ENCODE assay signal across 8 mouse cellular contexts in genomic region chr5:52476826-52477225, GRCm38 (mm10). TPM values are rescaled to one million over a fixed set of nuclear protein-coding genes. Genes with fewer than 3 reads are reported as not detected.
DNase-seq lines count a peak whose midpoint lies in the region; ATAC-seq and TF ChIP-seq lines count a peak whose summit lies in the region.

No protein-coding gene starts in this region.

- no peaks in the 10 kb centered on the region for H3K36me3 ChIP-seq in lung, embryonic 16.5 days (ENCODE audit: control insufficient read depth, insufficient read depth, low read length)
- no peaks in the 10 kb centered on the region for H3K36me3 ChIP-seq in heart, embryonic 13.5 days
- no peaks in the 10 kb centered on the region for H3K36me3 ChIP-seq in limb, embryonic 14.5 days (ENCODE audit: control insufficient read depth, insufficient read depth, low read length)
- no peaks in the 10 kb centered on the region for H3K36me3 ChIP-seq in stomach, embryonic 16.5 days (ENCODE audit: control insufficient read depth, insufficient read depth, low read length)

- H3K9me3 ChIP-seq in lung, embryonic 16.5 days (ENCODE audit: control insufficient read depth, low read length): no peaks in the 10 kb centered on the region
- peaks cover 13% of the 10 kb centered on the region for H3K9me3 ChIP-seq in heart, embryonic 13.5 days
- no peaks in the 10 kb centered on the region for H3K9me3 ChIP-seq in limb, embryonic 14.5 days (ENCODE audit: control insufficient read depth, low read length)
- H3K9me3 ChIP-seq in stomach, embryonic 16.5 days (replicated peaks; ENCODE audit: control insufficient read depth, low read length): no peaks in the 10 kb centered on the region

- TF ChIP-seq CTCF in lung, adult 2 months (IDR thresholded peaks at IDR 0.05; ENCODE audit: insufficient read depth, low read length): no peak

- whole genome bisulfite sequencing in lung, embryonic 16.5 days: 6% methylated on average over 7 of the region's 7 CpGs
- WGBS in lung, adult 2 months: 15% methylated on average over 7 of the region's 7 CpGs
- WGBS in heart, embryonic 13.5 days: 8% methylated on average over 7 of the region's 7 CpGs
- WGBS in limb, embryonic 14.5 days: 11% methylated on average over 7 of the region's 7 CpGs
- 5% methylated on average over 7 of the region's 7 CpGs for WGBS in stomach, embryonic 16.5 days

- H3K4me3 ChIP-seq in lung, embryonic 16.5 days (ENCODE audit: low read length): peak overlapping the region; percentile 45
- H3K4me3 ChIP-seq in lung, adult 2 months (replicated peaks; ENCODE audit: extremely low read depth, low read depth, low read length): no peak overlapping the region
- H3K4me3 ChIP-seq in heart, embryonic 13.5 days: peak overlapping the region; percentile 50
- H3K4me3 ChIP-seq in limb, embryonic 14.5 days (replicated peaks; ENCODE audit: low read length): peak overlapping the region; percentile 48
- H3K4me3 ChIP-seq in stomach, embryonic 16.5 days (replicated peaks; ENCODE audit: low read length): peak overlapping the region; percentile 50

- no peak for DNase-seq in lung, adult 2 months
- DNase-seq in limb, embryonic 14.5 days (ENCODE audit: low spot score): no peak
- no peak for DNase-seq in adrenal gland, postnatal 10 days
- DNase-seq in urinary bladder, postnatal 25 days (ENCODE audit: low spot score): no peak
- no peak for DNase-seq in frontal cortex, postnatal 25 days (ENCODE audit: low spot score in 2 of 2)

- H3K4me2 ChIP-seq in lung, embryonic 16.5 days (ENCODE audit: low read depth, low read length): peak overlapping the region; percentile 72
- peak overlapping the region; percentile 73 for H3K4me2 ChIP-seq in heart, embryonic 13.5 days
- H3K4me2 ChIP-seq in limb, embryonic 14.5 days (replicated peaks; ENCODE audit: low read depth, low read length, severe bottlenecking): peak overlapping the region; percentile 75
- H3K4me2 ChIP-seq in stomach, embryonic 16.5 days (ENCODE audit: low read depth, low read length): peak overlapping the region; percentile 76

- ATAC-seq in lung, embryonic 16.5 days (ENCODE audit: low read depth): no peak
- no peak for ATAC-seq in heart, embryonic 13.5 days (ENCODE audit: extremely low read depth, insufficient number of reproducible peaks, low FRiP score, low TSS enrichment)
- ATAC-seq in limb, embryonic 14.5 days (ENCODE audit: low FRiP score, low read depth): no peak
- no peak for ATAC-seq in stomach, embryonic 16.5 days (ENCODE audit: insufficient read depth, low FRiP score)

- no peaks in the 10 kb centered on the region for H3K27me3 ChIP-seq in lung, embryonic 16.5 days (ENCODE audit: control insufficient read depth, insufficient read depth, low read depth, low read length)
- 0 out of 2 replicates have a peak, but pooled peaks cover 3% of the 10 kb centered on the region for H3K27me3 ChIP-seq in heart, embryonic 13.5 days (replicated peaks)
- H3K27me3 ChIP-seq in limb, embryonic 14.5 days (ENCODE audit: control insufficient read depth, insufficient read depth, low read length): no peaks in the 10 kb centered on the region
- no peaks in the 10 kb centered on the region for H3K27me3 ChIP-seq in stomach, embryonic 16.5 days (ENCODE audit: control insufficient read depth, insufficient read depth, low read length)

- no peak for TF ChIP-seq POLR2A in lung, adult 2 months (IDR thresholded peaks at IDR 0.05; ENCODE audit: borderline replicate concordance, extremely low read depth, low read depth, low read length)
- no peak for TF ChIP-seq POLR2A in limb, embryonic 14.5 days (IDR thresholded peaks at IDR 0.05; ENCODE audit: borderline replicate concordance, extremely low read depth, insufficient read depth, insufficient read length)

- H3K9ac ChIP-seq in lung, embryonic 16.5 days (ENCODE audit: low read length): peak overlapping the region; percentile 48
- H3K9ac ChIP-seq in heart, embryonic 13.5 days: peak overlapping the region; percentile 77
- peak overlapping the region; percentile 61 for H3K9ac ChIP-seq in limb, embryonic 14.5 days (ENCODE audit: low read depth, low read length, severe bottlenecking)
- peak overlapping the region; percentile 77 for H3K9ac ChIP-seq in stomach, embryonic 16.5 days (ENCODE audit: low read length)

- H3K4me1 ChIP-seq in lung, embryonic 16.5 days (replicated peaks; ENCODE audit: control insufficient read depth, insufficient read depth, low read length): peaks cover 7% of the 10 kb centered on the region
- H3K4me1 ChIP-seq in lung, adult 2 months (ENCODE audit: control insufficient read depth, insufficient read depth, low read length): 0 out of 2 replicates have a peak, but pooled peaks cover 3% of the 10 kb centered on the region
- peaks cover 18% of the 10 kb centered on the region for H3K4me1 ChIP-seq in heart, embryonic 13.5 days
- 0 out of 2 replicates have a peak, but pooled peaks cover 7% of the 10 kb centered on the region for H3K4me1 ChIP-seq in limb, embryonic 14.5 days (ENCODE audit: control insufficient read depth, insufficient read depth, low read length)
- peaks cover 7% of the 10 kb centered on the region; the same call in 1 of the 2 replicates for H3K4me1 ChIP-seq in stomach, embryonic 16.5 days (ENCODE audit: control insufficient read depth, insufficient read depth, low read length)

- H3K27ac ChIP-seq in lung, embryonic 16.5 days (ENCODE audit: low read length): peak overlapping the region; percentile 78
- peak overlapping the region; percentile 92 for H3K27ac ChIP-seq in heart, embryonic 13.5 days (replicated peaks)
- H3K27ac ChIP-seq in limb, embryonic 14.5 days (replicated peaks; ENCODE audit: low read depth, low read length): 0 out of 2 replicates have a peak overlapping the region, but pooled peaks have one; percentile 49
- H3K27ac ChIP-seq in stomach, embryonic 16.5 days (ENCODE audit: low read length): peak overlapping the region; percentile 87

RNA-seq across cellular contexts. Expression of gene Ccdc149, which starts 5.5 kb away (rescaled TPM):
- 2.7 and 3.7 TPM in 2 replicates for polyA plus RNA-seq in lung, embryonic 16.5 days (2015; fragmentation: Nextera tagmentation; extraction: Ambion mirVana)
- 2.3 and 2.5 TPM in 2 replicates for polyA plus RNA-seq in lung, adult 2 months (2012; rRNA removed)
- polyA plus RNA-seq in heart, embryonic 13.5 days (2015; fragmentation: Nextera tagmentation; extraction: Ambion mirVana): 2.2 and 2.4 TPM in 2 replicates
- 1.4 and 1.6 TPM in 2 replicates for polyA plus RNA-seq in limb, embryonic 14.5 days (2012; rRNA removed)
- 2.0 and 2.7 TPM in 2 replicates for polyA plus RNA-seq in limb, embryonic 14.5 days (2014; fragmentation: Nextera tagmentation; extraction: Ambion mirVana)
- polyA plus RNA-seq in stomach, embryonic 16.5 days (2015; fragmentation: Nextera tagmentation; extraction: Ambion mirVana): 4.0 and 4.3 TPM in 2 replicates
- total RNA-seq in adrenal gland, postnatal 10 days (2021): 1 to 10 TPM; 5.4 to 5.9 TPM
